Mouse (Mus musculus) heart, postnatal 0 days (tissue): ENCODE data around the gene Pgm5. TPM values are rescaled to one million over a fixed set of nuclear protein-coding genes. Genes with fewer than 3 reads are reported as not detected.
"Not testable (repeated sequence)": the region's sequence is repeated elsewhere in the genome, so short reads cannot be mapped to it uniquely, and the experiment has no call there.

Experiments
- ATAC-seq: fragments of 200-750 bp; cut with Nextera tagmentation; 2 replicates; pipeline ENCODE4 v1.8.0; 2017; ENCODE audit warnings: low read depth, moderate number of reproducible peaks, moderate library complexity; ENCODE audit not compliant: insufficient read depth
- DNase-seq: peaks from one replicate; pipeline ENCODE4 v3.0.0-alpha.2; 2016; ENCODE audit warnings: low spot score
- H3K27ac ChIP-seq: fragments of 300-500 bp; sonication (generic); 2 replicates; pipeline ENCODE4 v1.5.1; 2014; ENCODE audit warnings: low read depth, mild to moderate bottlenecking
- H3K27me3 ChIP-seq: fragments of 300-500 bp; sonication (generic); 2 replicates; pipeline ENCODE4 v1.6.1; 2014; ENCODE audit warnings: low read length, mixed read lengths; ENCODE audit not compliant: control insufficient read depth, insufficient read depth
- H3K36me3 ChIP-seq: fragments of 300-500 bp; sonication (generic); replicated peaks from 2 replicates; pipeline ENCODE4 v1.6.1; 2014; ENCODE audit warnings: low read length, mixed read lengths; ENCODE audit not compliant: control insufficient read depth, insufficient read depth
- H3K4me1 ChIP-seq: fragments of 300-500 bp; sonication (generic); 2 replicates; pipeline ENCODE4 v1.6.1; 2014; ENCODE audit warnings: antibody characterized with exemption; ENCODE audit not compliant: control insufficient read depth, insufficient read depth
- H3K4me2 ChIP-seq: fragments of 300-500 bp; sonication (generic); 2 replicates; pipeline ENCODE4 v1.6.1; 2014; ENCODE audit warnings: low read depth, mild to moderate bottlenecking, low read length, moderate library complexity
- H3K4me3 ChIP-seq: fragments of 300-500 bp; sonication (generic); 2 replicates; pipeline ENCODE4 v1.5.1; 2014; ENCODE audit warnings: low read depth, low read length
- H3K9ac ChIP-seq: fragments of 300-500 bp; sonication (generic); replicated peaks from 2 replicates; pipeline ENCODE4 v1.6.1; 2014; ENCODE audit warnings: low read depth, low read length, mixed read lengths
- H3K9me3 ChIP-seq: fragments of 300-500 bp; sonication (generic); replicated peaks from 2 replicates; pipeline ENCODE4 v1.6.1; 2016; ENCODE audit warnings: low read length; ENCODE audit not compliant: control insufficient read depth
- CTCF ChIP-seq: IDR thresholded peaks from 2 replicates; pipeline ENCODE4 v1.5.1; 2016; ENCODE audit warnings: antibody characterized with exemption, control low read depth, low read depth
- EP300 ChIP-seq: IDR thresholded peaks from 2 replicates; pipeline ENCODE4 v1.6.1; 2016; ENCODE audit warnings: antibody characterized with exemption, low read depth
- WGBS: fragments of 180-500 bp; shearing (Covaris S2); extraction: QIAGEN DNeasy Blood & Tissue Kit; methylation state at CpG from one replicate; pipeline ENCODE4 v1.1.7; 2014; 5-methylcytosine and 5-hydroxymethylcytosine counted together
- polyA plus RNA-seq: library from polyadenylated mRNA; unstranded; fragments of >200 nt; fragmentation: Nextera tagmentation; extraction: Ambion mirVana; gene quantifications from 2 replicates; pipeline ENCODE4 v1.2.1, GENCODE M21; 2015
- total RNA-seq: library from RNA; depleted of rRNA; stranded (reverse); fragments of >200 nt; gene quantifications from 2 replicates; pipeline ENCODE4 v1.2.3, GENCODE M21; 2014; ENCODE audit warnings: low replicate concordance

The Pgm5 gene
- total and polyA plus RNA-seq, 2 experiments from 2014 or later: 4.9 to 163 TPM

GRCm38 (mm10) chr19:24703168-24703567, 158.5 kb downstream of the Pgm5 start:
- H3K4me1 ChIP-seq: peaks cover 24% of the 10 kb centered on the region
- not testable (repeated sequence) for H3K27me3 ChIP-seq, H3K27ac ChIP-seq, H3K9ac ChIP-seq, H3K36me3 ChIP-seq, H3K9me3 ChIP-seq, ATAC-seq, H3K4me3 ChIP-seq, H3K4me2 ChIP-seq, DNase-seq
- peak; percentile 51 for TF ChIP-seq CTCF
- 68% methylated on average over 1 of the region's 1 CpGs for WGBS

- 80% methylated on average over 8 of the region's 8 CpGs for WGBS
- Histone ChIP-seq H3K4me1 (peaks cover 9% of the 10 kb centered on the region), H3K4me2 (no peak overlapping the region), H3K36me3 (no peaks in the 10 kb centered on the region; the same call in 1 of the 2 replicates), H3K27me3 (no peaks in the 10 kb centered on the region), H3K27ac (no peak overlapping the region), H3K9ac (no peak overlapping the region), H3K4me3 (no peak overlapping the region), H3K9me3 (no peaks in the 10 kb centered on the region)
- ATAC-seq (no peak), DNase-seq (no peak)
- TF ChIP-seq EP300 (no peak), CTCF (peak; percentile 17)
Observed at GRCm38 (mm10) chr19:24701716-24702115, 159.9 kb downstream of the Pgm5 start.

GRCm38 (mm10) chr19:24700664-24701063, 161.0 kb downstream of the Pgm5 start:
- Histone ChIP-seq H3K27ac (no peak overlapping the region), H3K4me3 (no peak overlapping the region), H3K4me2 (no peak overlapping the region), H3K36me3 (no peaks in the 10 kb centered on the region; the same call in 1 of the 2 replicates), H3K9me3 (no peaks in the 10 kb centered on the region), H3K9ac (no peak overlapping the region), H3K4me1 (peaks cover under 1% of the 10 kb centered on the region; the same call in 1 of the 2 replicates), H3K27me3 (no peaks in the 10 kb centered on the region)
- TF ChIP-seq CTCF: no peak
- TF ChIP-seq EP300: no peak
- DNase-seq (no peak), ATAC-seq (no peak)
- 67% methylated on average over 5 of the region's 5 CpGs for WGBS

- no peaks in the 10 kb centered on the region for H3K27me3 ChIP-seq
- H3K36me3 ChIP-seq: no peaks in the 10 kb centered on the region; the same call in 1 of the 2 replicates
- DNase-seq: no peak
- H3K9me3 ChIP-seq: no peaks in the 10 kb centered on the region
- H3K27ac ChIP-seq: no peak overlapping the region
- H3K4me1 ChIP-seq: no peaks in the 10 kb centered on the region
- H3K4me2 ChIP-seq: no peak overlapping the region
- ATAC-seq: no peak
- TF ChIP-seq EP300: no peak
- TF ChIP-seq CTCF: peak; percentile 32
- no peak overlapping the region for H3K9ac ChIP-seq
- H3K4me3 ChIP-seq: no peak overlapping the region
Observed at GRCm38 (mm10) chr19:24699910-24700309, 161.7 kb downstream of the Pgm5 start.

GRCm38 (mm10) chr19:24699196-24699595, 162.5 kb downstream of the Pgm5 start:
- TF ChIP-seq EP300 (no peak), CTCF (no peak)
- DNase-seq (no peak), ATAC-seq (no peak)
- H3K9me3 ChIP-seq: no peaks in the 10 kb centered on the region
- H3K9ac ChIP-seq: no peak overlapping the region
- H3K4me1 ChIP-seq: no peaks in the 10 kb centered on the region
- no peak overlapping the region for H3K4me3 ChIP-seq
- 79% methylated on average over 3 of the region's 3 CpGs for WGBS
- H3K27me3 ChIP-seq: no peaks in the 10 kb centered on the region
- H3K4me2 ChIP-seq: no peak overlapping the region
- H3K27ac ChIP-seq: no peak overlapping the region
- no peaks in the 10 kb centered on the region; the same call in 1 of the 2 replicates for H3K36me3 ChIP-seq

GRCm38 (mm10) chr19:24698651-24699050, 163.0 kb downstream of the Pgm5 start:
- no peaks in the 10 kb centered on the region for H3K27me3 ChIP-seq
- H3K4me1 ChIP-seq: no peaks in the 10 kb centered on the region
- ATAC-seq (no peak), DNase-seq (no peak)
- no peak overlapping the region for H3K4me3 ChIP-seq
- WGBS: 50% methylated on average over 5 of the region's 5 CpGs
- H3K4me2 ChIP-seq: no peak overlapping the region
- no peaks in the 10 kb centered on the region for H3K9me3 ChIP-seq
- no peaks in the 10 kb centered on the region; the same call in 1 of the 2 replicates for H3K36me3 ChIP-seq
- H3K27ac ChIP-seq: no peak overlapping the region
- H3K9ac ChIP-seq: no peak overlapping the region
- no peak for TF ChIP-seq EP300
